Comparison of ENCODE assay signal across 14 mouse cellular contexts in the genomic region with DNA sequence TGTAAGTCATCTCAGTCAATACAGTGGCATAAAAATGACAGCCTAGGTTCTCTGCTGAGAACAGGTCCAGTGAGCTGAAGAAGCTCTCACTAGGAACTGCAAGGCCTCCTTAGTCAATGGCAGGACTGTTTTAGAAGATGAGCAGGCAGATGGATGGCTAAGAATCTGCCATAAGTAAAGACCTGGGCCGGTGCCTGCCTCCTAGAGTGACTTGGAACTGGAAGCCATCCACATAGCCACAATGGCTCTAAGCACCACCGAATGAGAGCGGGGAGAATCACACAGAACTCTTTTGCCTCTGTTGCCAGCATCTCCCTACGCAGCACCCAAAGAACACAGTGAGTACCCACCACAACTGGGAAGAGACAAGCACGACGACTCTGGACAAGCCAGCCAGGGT. TPM values are rescaled to one million over a fixed set of nuclear protein-coding genes. Genes with fewer than 3 reads are reported as not detected.
DNase-seq lines count a peak whose midpoint lies in the region.
"Had no signal": no experiment of that assay in that cellular context is flagged by ENCODE, and none has a peak within 500 bp of the region (broad histone marks: within the 10 kb centered on the region; RNA-seq: fewer than 3 reads in every experiment).

No protein-coding gene starts in this region.

- intact Hi-C loops in left cerebral cortex, postnatal 4 days (cut with DNase I), result no loop called here
- intact Hi-C loops in left cerebral cortex, postnatal 14 days (cut with DNase I), result no loop called here

- DNase-seq in cerebellum, adult 11-12 months, result peak; percentile 32
- DNase-seq in cerebellum, postnatal 4 days (ENCODE audit: low spot score in 2 of 2), result no peak
- peak; percentile 21 for DNase-seq in left cerebral cortex, postnatal 4 days
- no peak for DNase-seq in left cerebral cortex, postnatal 14 days (ENCODE audit: low spot score in 2 of 2)
- DNase-seq in cerebellum, adult 9-10 months, result peak; percentile 40
- DNase-seq in cerebellum, postnatal 36 days, result peak; percentile 34 to 45
- no peak for DNase-seq in retina, postnatal 1 day
- no peak for DNase-seq in gastrocnemius, adult 8-10 months (ENCODE audit: low spot score in 2 of 2)
- DNase-seq: adrenal gland, postnatal 10 days; B cell, adult 2 months; forebrain, postnatal 0 days; gastrocnemius, postnatal 25 days; heart, postnatal 36 days had no signal

RNA-seq across cellular contexts. Expression of a gene that starts 3.6 kb away (rescaled TPM):
- 10 to 100 TPM; 13.3 to 16.0 TPM for total RNA-seq in left cerebral cortex, postnatal 4 days (2021)
- total RNA-seq in left cerebral cortex, postnatal 14 days (2021), result 10 to 100 TPM; 28.8 to 33.1 TPM
- under 1 TPM; 0.22 to 0.59 (median 0.36) TPM for total RNA-seq in gastrocnemius, adult 8-10 months (2022)
- total RNA-seq: G1E had no signal

RNA-seq across cellular contexts. Expression of a gene that starts 47.3 kb away (rescaled TPM):
- total RNA-seq in left cerebral cortex, postnatal 4 days (2021), result 10 to 100 TPM; 25.4 to 27.0 TPM
- total RNA-seq in left cerebral cortex, postnatal 14 days (2021), result 10 to 100 TPM; 20.8 to 23.1 TPM
- total RNA-seq in gastrocnemius, adult 8-10 months (2022), result 10 to 100 TPM; 17.6 to 22.3 (median 20.1) TPM

Comparison
In these comparisons a context has a peak if more than half of its experiments do, and no peak if none do; other contexts are left out.
1. DNase-seq: peak in cerebellum, adult 11-12 months (single experiment), left cerebral cortex, postnatal 4 days (single experiment), cerebellum, adult 9-10 months (single experiment) and cerebellum, postnatal 36 days (2 of 2); none in cerebellum, postnatal 4 days (0 of 2), left cerebral cortex, postnatal 14 days (0 of 2), retina, postnatal 1 day (single experiment) and gastrocnemius, adult 8-10 months (0 of 2).
2. RNA of a gene that starts 3.6 kb away (total RNA-seq): 28.8 to 33.1 TPM in left cerebral cortex, postnatal 14 days and 13.3 to 16.0 TPM in left cerebral cortex, postnatal 4 days; 0.22 to 0.59 TPM in gastrocnemius, adult 8-10 months; every median in the first group is over 4 times any median in the second.